Mouse (Mus musculus) heart, embryonic 16.5 days (tissue): Measurements from ENCODE around the gene Efna2. TPM values are rescaled to one million over a fixed set of nuclear protein-coding genes. Genes with fewer than 3 reads are reported as not detected.

ENCODE experiments used
- ATAC-seq: fragments of 200-750 bp; cut with Nextera tagmentation; replicated peaks from 2 replicates; pipeline ENCODE4 v1.8.0; 2017; ENCODE audit warnings: moderate number of reproducible peaks; ENCODE audit not compliant: insufficient read depth, low FRiP score; ENCODE audit errors: extremely low read depth
- H3K27ac ChIP-seq: fragments of 300-500 bp; sonication (generic); 2 replicates; pipeline ENCODE4 v1.5.1; 2014; ENCODE audit warnings: mild to moderate bottlenecking, low read length, control low read depth, moderate library complexity
- H3K27me3 ChIP-seq: fragments of 300-500 bp; sonication (generic); 2 replicates; pipeline ENCODE4 v1.6.1; 2014; ENCODE audit warnings: low read length, mixed read lengths; ENCODE audit not compliant: control insufficient read depth, insufficient read depth
- H3K36me3 ChIP-seq: fragments of 300-500 bp; sonication (generic); 2 replicates; pipeline ENCODE4 v1.6.1; 2014; ENCODE audit not compliant: control insufficient read depth, insufficient read depth
- H3K4me1 ChIP-seq: fragments of 300-500 bp; sonication (generic); 2 replicates; pipeline ENCODE4 v1.6.1; 2014; ENCODE audit warnings: low read length, mixed read lengths; ENCODE audit not compliant: control insufficient read depth, insufficient read depth
- H3K4me2 ChIP-seq: fragments of 300-500 bp; sonication (generic); 2 replicates; pipeline ENCODE4 v1.6.1; 2014; ENCODE audit warnings: low read depth, mild to moderate bottlenecking, control low read depth, low read length
- H3K4me3 ChIP-seq: fragments of 300-500 bp; sonication (generic); 2 replicates; pipeline ENCODE4 v1.5.1; 2014; ENCODE audit warnings: mild to moderate bottlenecking, control low read depth, low read length
- H3K9ac ChIP-seq: fragments of 300-500 bp; sonication (generic); 2 replicates; pipeline ENCODE4 v1.6.1; 2014; ENCODE audit warnings: low read length, control low read depth
- H3K9me3 ChIP-seq: fragments of 300-500 bp; sonication (generic); replicated peaks from 2 replicates; pipeline ENCODE4 v1.6.1; 2016; ENCODE audit warnings: low read length; ENCODE audit not compliant: control insufficient read depth
- WGBS: fragments of 180-500 bp; shearing (Covaris S2); extraction: QIAGEN DNeasy Blood & Tissue Kit; methylation state at CpG from one replicate; pipeline ENCODE4 v1.1.7; 2014; 5-methylcytosine and 5-hydroxymethylcytosine counted together
- polyA plus RNA-seq: library from polyadenylated mRNA; unstranded; fragments of >200 nt; fragmentation: Nextera tagmentation; extraction: Ambion mirVana; gene quantifications from 2 replicates; pipeline ENCODE4 v1.2.1, GENCODE M21; 2015

Efna2 gene
- polyA plus RNA-seq, 1 experiment from 2014 or later, result 6.0 TPM

- Histone ChIP-seq H3K36me3 (peaks cover 4% of the 10 kb centered on the region; the same call in 1 of the 2 replicates), H3K4me1 (peaks cover 40% of the 10 kb centered on the region), H3K27ac (no peak overlapping the region), H3K4me3 (no peak overlapping the region), H3K9me3 (0 out of 2 replicates have a peak, but pooled peaks cover 3% of the 10 kb centered on the region), H3K27me3 (peaks cover 6% of the 10 kb centered on the region; the same call in 1 of the 2 replicates), H3K9ac (no peak overlapping the region), H3K4me2 (no peak overlapping the region)
- 100% methylated on average over 1 of the region's 1 CpGs for WGBS
- no peak for ATAC-seq
These were observed 43.6 kb upstream of the Efna2 start for GRCm38 (mm10) chr10:80135641-80136040.

GRCm38 (mm10) chr10:80136179-80136951, 42.9 kb upstream of the Efna2 start:
- peaks cover 40% of the 10 kb centered on the region for H3K4me1 ChIP-seq
- 23% methylated on average over 34 of the region's 49 CpGs for WGBS
- no peak for ATAC-seq
- H3K9me3 ChIP-seq, result 0 out of 2 replicates have a peak, but pooled peaks cover 3% of the 10 kb centered on the region
- H3K4me2 ChIP-seq, result peak overlapping the region; percentile 85
- H3K36me3 ChIP-seq, result no peaks in the 10 kb centered on the region
- no peak overlapping the region for H3K27ac ChIP-seq
- H3K27me3 ChIP-seq, result peaks cover 6% of the 10 kb centered on the region; the same call in 1 of the 2 replicates
- H3K4me3 ChIP-seq, result peak overlapping the region; percentile 60
- H3K9ac ChIP-seq, result peak overlapping the region; percentile 43; the same call in 1 of the 2 replicates

GRCm38 (mm10) chr10:80136952-80137625, 42.2 kb upstream of the Efna2 start:
- Histone ChIP-seq H3K36me3 (no peaks in the 10 kb centered on the region), H3K4me1 (peaks cover 38% of the 10 kb centered on the region), H3K27ac (no peak overlapping the region), H3K4me3 (peak overlapping the region; percentile 60), H3K4me2 (peak overlapping the region; percentile 85), H3K27me3 (peaks cover 6% of the 10 kb centered on the region; the same call in 1 of the 2 replicates), H3K9ac (peak overlapping the region; percentile 43), H3K9me3 (0 out of 2 replicates have a peak, but pooled peaks cover 3% of the 10 kb centered on the region)
- WGBS, result 5% methylated on average over 29 of the region's 29 CpGs
- ATAC-seq, result no peak

- no peaks in the 10 kb centered on the region for H3K36me3 ChIP-seq
- peak overlapping the region; percentile 85 for H3K4me2 ChIP-seq
- WGBS, result 9% methylated on average over 29 of the region's 33 CpGs
- no peak for ATAC-seq
- peak overlapping the region; percentile 43 for H3K9ac ChIP-seq
- peaks cover 6% of the 10 kb centered on the region; the same call in 1 of the 2 replicates for H3K27me3 ChIP-seq
- 0 out of 2 replicates have a peak, but pooled peaks cover 3% of the 10 kb centered on the region for H3K9me3 ChIP-seq
- peaks cover 37% of the 10 kb centered on the region for H3K4me1 ChIP-seq
- H3K27ac ChIP-seq, result no peak overlapping the region
- H3K4me3 ChIP-seq, result peak overlapping the region; percentile 60
These were observed 41.4 kb upstream of the Efna2 start for GRCm38 (mm10) chr10:80137626-80138552.

- peak; percentile 1; the same call in 1 of the 2 replicates for ATAC-seq
- H3K27me3 ChIP-seq, result peaks cover 6% of the 10 kb centered on the region; the same call in 1 of the 2 replicates
- peak within 1 kb of the TSS; percentile 85 for H3K4me2 ChIP-seq
- 0 out of 2 replicates have a peak, but pooled peaks cover 3% of the 10 kb centered on the region for H3K9me3 ChIP-seq
- H3K4me3 ChIP-seq, result peak within 1 kb of the TSS; percentile 60
- H3K36me3 ChIP-seq, result peaks cover 5% of the 10 kb centered on the region
- no peak within 1 kb of the TSS for H3K27ac ChIP-seq
- peak within 1 kb of the TSS; percentile 69 for H3K9ac ChIP-seq
- H3K4me1 ChIP-seq, result peaks cover 34% of the 10 kb centered on the region
- WGBS, result under 1% methylated on average over 78 of the region's 94 CpGs
These were observed 40.5 kb upstream of the Efna2 start, which contains the start of gene Atp5d for GRCm38 (mm10) chr10:80138553-80139438. Gene Atp5d (plus strand): TSS chr10:80138632.

GRCm38 (mm10) chr10:80139439-80139775, 39.9 kb upstream of the Efna2 start:
- Histone ChIP-seq H3K4me3 (peak overlapping the region; percentile 60), H3K4me2 (peak overlapping the region; percentile 85), H3K36me3 (peaks cover 11% of the 10 kb centered on the region), H3K9me3 (0 out of 2 replicates have a peak, but pooled peaks cover 3% of the 10 kb centered on the region), H3K27ac (no peak overlapping the region), H3K9ac (peak overlapping the region; percentile 69), H3K27me3 (peaks cover 6% of the 10 kb centered on the region; the same call in 1 of the 2 replicates), H3K4me1 (peaks cover 37% of the 10 kb centered on the region)
- WGBS, result 1% methylated on average over 10 of the region's 10 CpGs
- ATAC-seq, result no peak; the same call in 1 of the 2 replicates

GRCm38 (mm10) chr10:80139975-80140665, 39.2 kb upstream of the Efna2 start:
- H3K4me3 ChIP-seq, result no peak overlapping the region
- ATAC-seq, result no peak
- H3K9ac ChIP-seq, result no peak overlapping the region
- H3K27me3 ChIP-seq, result peaks cover 6% of the 10 kb centered on the region; the same call in 1 of the 2 replicates
- H3K4me1 ChIP-seq, result peaks cover 39% of the 10 kb centered on the region
- peaks cover 18% of the 10 kb centered on the region for H3K36me3 ChIP-seq
- H3K9me3 ChIP-seq, result 0 out of 2 replicates have a peak, but pooled peaks cover 3% of the 10 kb centered on the region
- 78% methylated on average over 11 of the region's 11 CpGs for WGBS
- H3K27ac ChIP-seq, result no peak overlapping the region
- no peak overlapping the region for H3K4me2 ChIP-seq
